Mouse (Mus musculus) spleen, postnatal 10 days (tissue): ENCODE results near the gene Olfr3.

ENCODE experiments used
- DNase-seq, 2 experiments: peaks; one replicate each; pipeline ENCODE4 v3.0.0; 2021 to 2022; ENCODE audit warnings: low spot score in 2 of 2

The Olfr3 gene

DNA sequence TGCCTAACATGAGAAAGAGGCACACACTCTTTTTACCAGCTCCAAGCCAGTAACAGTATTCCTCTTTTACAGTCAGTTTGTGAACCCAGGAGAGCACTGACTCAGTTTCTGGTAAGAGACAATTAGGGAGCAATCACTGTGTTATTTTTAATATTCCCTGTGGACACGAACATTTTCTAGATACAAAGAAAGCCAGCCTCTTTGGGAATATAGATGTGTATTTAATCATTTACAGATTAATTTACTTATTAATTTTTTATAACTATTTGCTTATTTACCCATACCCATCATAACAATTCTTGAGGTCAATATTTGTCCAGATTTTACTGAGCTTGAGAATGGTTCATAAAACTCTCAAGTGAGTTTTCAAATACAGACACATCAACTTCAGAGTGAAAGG, at the start of gene Olfr3:
TSS of gene Olfr3 (minus strand) at position 101 of the 400 bp plus-strand sequence.
- no peak for DNase-seq

DNA sequence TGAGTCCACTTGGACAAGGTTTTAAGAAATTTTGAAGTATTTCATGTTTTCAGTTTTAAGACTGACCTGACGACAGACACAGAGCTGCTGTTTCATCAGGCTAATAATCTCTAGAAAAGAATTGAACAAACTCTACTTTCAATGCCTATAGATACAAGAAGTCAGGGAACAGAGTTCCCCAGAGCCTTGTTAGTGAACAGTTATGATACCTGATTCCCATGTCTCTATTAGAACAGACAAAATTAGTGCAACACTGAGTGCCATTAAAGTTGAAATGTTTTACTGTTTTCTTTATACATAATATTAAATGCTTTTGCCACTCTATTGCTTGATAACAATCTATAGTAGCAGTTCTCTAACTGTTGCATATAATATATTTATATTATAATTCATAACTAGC, 45.7 kb upstream of the Olfr3 start, which contains the start of gene Olfr351:
TSS of gene Olfr351 (minus strand) at position 101 of the 400 bp plus-strand sequence.
- no peak for DNase-seq

DNA sequence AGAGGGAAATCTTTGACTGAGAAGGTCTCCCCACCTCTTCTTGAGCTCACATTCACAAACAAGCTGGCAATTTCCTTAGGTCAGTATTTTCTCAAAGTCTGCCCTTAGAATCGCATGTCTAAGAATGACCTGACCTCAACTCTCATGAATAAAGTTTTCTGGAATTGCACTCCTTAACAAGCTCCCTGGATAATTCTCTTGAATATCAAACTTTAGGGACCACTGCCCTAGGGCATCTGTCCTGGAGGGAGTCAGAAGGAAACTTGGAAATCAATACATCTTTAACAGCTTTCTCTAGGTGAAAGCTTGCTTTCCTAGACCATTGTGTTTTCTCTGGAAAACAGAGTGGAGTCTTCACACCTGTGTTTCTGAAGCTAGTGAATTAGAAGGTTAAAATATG, 29.2 kb upstream of the Olfr3 start, which contains the start of gene Olfr350:
TSS of gene Olfr350 (plus strand) at position 301 of the 400 bp plus-strand sequence.
- DNase-seq = no peak

DNA sequence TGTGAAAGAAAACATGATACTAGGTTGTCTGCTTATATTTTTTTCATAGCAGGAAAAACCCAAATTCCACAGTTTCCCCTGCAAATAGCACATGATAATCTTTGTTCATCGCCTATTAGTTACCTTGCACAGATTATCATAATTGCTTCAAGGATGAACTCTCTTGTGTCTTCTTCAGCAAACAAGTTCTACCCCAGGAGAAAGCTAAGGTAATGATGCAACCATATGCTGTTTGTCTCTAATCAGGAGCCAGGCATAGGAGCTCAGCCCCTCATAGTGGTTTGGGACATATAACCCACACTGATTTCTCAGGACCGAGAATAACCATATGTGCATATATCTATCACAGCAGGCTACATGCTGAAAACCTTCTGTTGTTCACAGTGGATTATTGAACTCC, 26.6 kb downstream of the Olfr3 start, which contains the start of gene Olfr50:
TSS of gene Olfr50 (plus strand) at position 301 of the 400 bp plus-strand sequence.
- no peak for DNase-seq

DNA sequence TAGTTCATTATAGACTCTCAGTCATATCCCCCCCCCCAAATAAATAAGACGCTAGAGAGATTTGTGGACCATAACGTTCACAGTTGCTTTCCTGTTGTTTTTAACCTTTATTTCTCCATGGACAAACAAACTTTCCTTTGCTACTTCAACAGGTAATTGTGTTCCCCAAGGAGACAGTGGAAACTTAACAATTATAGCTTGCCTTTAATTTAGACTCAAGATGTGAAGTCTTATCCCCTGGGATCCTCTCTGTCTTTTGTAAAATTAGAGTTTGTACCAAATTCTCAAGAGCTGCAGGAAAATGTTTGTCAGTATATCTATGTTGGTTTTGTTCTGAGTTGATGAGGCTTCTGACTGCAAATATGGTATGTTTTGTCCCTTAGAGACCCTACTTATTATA, 32.9 kb downstream of the Olfr3 start, which contains the start of gene Olfr348:
TSS of gene Olfr348 (plus strand) at position 301 of the 400 bp plus-strand sequence.
- no peak for DNase-seq
